Mouse (Mus musculus) erythroblast, embryonic 14.5 days (primary cell): ENCODE measurements around the gene Dnaic2. TPM values are rescaled to one million over a fixed set of nuclear protein-coding genes. Genes with fewer than 3 reads are reported as not detected.

Source experiments
- H3K27me3 ChIP-seq: 2 replicates; pipeline ENCODE4 v1.6.1; 2012; ENCODE audit warnings: inconsistent platforms; ENCODE audit not compliant: control insufficient read depth
- H3K36me3 ChIP-seq: 2 replicates; pipeline ENCODE4 v1.6.1; 2012; ENCODE audit warnings: mild to moderate bottlenecking, inconsistent platforms; ENCODE audit not compliant: control insufficient read depth
- H3K4me1 ChIP-seq: 2 replicates; pipeline ENCODE4 v1.6.1; 2012; ENCODE audit warnings: inconsistent platforms; ENCODE audit not compliant: control insufficient read depth
- H3K4me3 ChIP-seq: replicated peaks from 2 replicates; pipeline ENCODE3; 2012; ENCODE audit warnings: moderate library complexity, mild to moderate bottlenecking, inconsistent platforms
- H3K9me3 ChIP-seq: 2 replicates; pipeline ENCODE4 v1.6.1; 2012; ENCODE audit warnings: low read length, inconsistent platforms, mixed read lengths; ENCODE audit not compliant: control insufficient read depth
- GATA1 ChIP-seq: IDR thresholded peaks from 2 replicates; pipeline ENCODE4 v1.6.1; 2012; ENCODE audit warnings: low read length, inconsistent platforms, mixed read lengths
- TAL1 ChIP-seq: IDR thresholded peaks from 3 replicates; pipeline ENCODE4 v1.6.1; 2012; ENCODE audit warnings: low read length, inconsistent platforms, mixed read lengths
- polyA plus RNA-seq: library from polyadenylated mRNA; stranded (reverse); fragments of >175 nt; gene quantifications from 2 replicates; pipeline ENCODE4 v1.2.3, GENCODE M21; 2012

Gene Dnaic2
- polyA plus RNA-seq, 1 experiment: not detected

DNA sequence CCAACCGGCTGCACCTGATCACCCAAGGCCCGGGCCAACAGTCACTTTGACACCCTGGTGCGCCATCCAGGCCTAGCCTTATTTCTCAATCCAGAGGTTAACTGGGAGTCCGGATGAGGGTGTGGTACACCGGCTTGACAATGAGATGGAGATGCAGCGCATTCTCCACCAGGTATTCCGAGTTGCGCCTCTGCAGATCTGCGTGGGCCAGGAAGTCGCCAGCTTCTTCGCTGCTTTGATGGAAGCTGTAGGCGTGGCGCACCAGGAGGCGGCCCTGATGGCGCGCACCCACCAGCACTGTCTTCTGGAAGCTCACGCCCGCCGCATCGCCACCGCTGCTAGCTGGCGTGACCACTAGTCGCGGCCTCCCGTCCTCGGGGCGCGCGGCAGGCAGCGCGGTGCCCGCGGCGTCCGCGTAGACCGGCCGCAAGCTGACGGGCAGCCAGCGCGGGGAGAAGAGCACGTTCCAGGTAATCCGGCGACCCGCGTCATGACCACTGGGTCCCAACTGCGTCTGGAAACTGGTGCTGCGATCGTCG, 64.2 kb downstream of the Dnaic2 start:
- no peaks in the 10 kb centered on the region; the same call in 1 of the 2 replicates for H3K4me1 ChIP-seq
- TF ChIP-seq TAL1 (no peak), GATA1 (no peak)
- peaks cover 69% of the 10 kb centered on the region for H3K27me3 ChIP-seq
- no peaks in the 10 kb centered on the region for H3K36me3 ChIP-seq
- H3K4me3 ChIP-seq: no peak overlapping the region
- H3K9me3 ChIP-seq: no peaks in the 10 kb centered on the region

DNA sequence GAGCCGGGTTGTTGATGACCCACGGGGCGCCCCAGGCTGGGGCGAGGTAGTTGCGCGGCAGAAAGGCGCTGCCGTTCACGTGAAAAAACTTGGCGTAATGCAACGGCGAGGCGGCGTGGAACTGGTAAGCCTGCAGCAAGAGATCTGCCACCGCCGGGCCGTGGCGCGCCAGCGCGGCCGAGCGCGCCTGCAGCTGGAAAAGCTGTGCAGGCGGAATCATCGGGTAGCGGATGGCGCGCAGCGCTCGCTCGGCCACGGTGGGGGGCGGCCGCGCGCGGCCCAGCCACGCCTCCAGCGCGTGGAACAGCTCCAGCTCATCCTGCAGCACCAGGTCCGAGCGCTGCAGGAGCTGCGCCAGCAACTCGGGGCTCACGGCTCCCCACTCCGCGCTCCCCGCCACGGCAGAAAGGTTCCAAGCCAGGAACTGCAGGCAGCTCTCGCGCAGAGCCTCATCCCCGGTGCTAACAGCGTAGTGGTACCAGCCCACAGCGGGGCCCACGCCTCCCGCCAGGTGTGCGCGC, 64.7 kb downstream of the Dnaic2 start:
- Histone ChIP-seq H3K27me3 (peaks cover 64% of the 10 kb centered on the region), H3K4me3 (no peak overlapping the region), H3K9me3 (no peaks in the 10 kb centered on the region), H3K4me1 (no peaks in the 10 kb centered on the region; the same call in 1 of the 2 replicates), H3K36me3 (no peaks in the 10 kb centered on the region)
- TF ChIP-seq TAL1 (no peak), GATA1 (no peak)

DNA sequence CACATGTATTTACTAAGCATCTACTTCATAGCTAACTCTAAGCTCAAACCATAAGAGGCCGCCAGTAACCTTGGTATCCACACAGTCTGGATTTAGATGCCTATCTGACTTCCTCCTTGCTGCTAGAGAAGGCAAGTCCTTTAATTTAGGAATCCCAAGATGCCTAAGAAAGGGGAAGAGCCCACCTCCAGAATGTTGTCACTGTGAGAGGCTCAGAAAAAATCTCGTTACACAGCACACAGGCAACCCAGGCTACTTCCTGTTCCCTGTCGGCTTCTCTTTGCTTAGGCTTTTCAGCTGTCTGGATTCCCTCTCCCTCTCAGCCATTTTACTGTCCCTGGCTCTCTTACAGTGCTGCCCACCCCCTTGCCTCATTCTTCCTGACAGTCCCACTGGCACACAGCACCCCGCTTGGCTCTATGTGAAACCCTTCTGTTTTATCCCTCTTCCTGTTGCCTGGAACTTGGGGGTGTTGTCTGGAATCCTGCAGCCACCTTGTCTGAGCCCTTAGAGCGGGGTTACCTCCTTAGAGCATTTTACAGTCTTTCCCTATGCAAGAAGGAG, 65.8 kb downstream of the Dnaic2 start:
- Histone ChIP-seq H3K9me3 (no peaks in the 10 kb centered on the region), H3K4me3 (no peak overlapping the region), H3K36me3 (no peaks in the 10 kb centered on the region), H3K4me1 (no peaks in the 10 kb centered on the region; the same call in 1 of the 2 replicates), H3K27me3 (peaks cover 54% of the 10 kb centered on the region)
- TF ChIP-seq GATA1: no peak
- no peak for TF ChIP-seq TAL1

DNA sequence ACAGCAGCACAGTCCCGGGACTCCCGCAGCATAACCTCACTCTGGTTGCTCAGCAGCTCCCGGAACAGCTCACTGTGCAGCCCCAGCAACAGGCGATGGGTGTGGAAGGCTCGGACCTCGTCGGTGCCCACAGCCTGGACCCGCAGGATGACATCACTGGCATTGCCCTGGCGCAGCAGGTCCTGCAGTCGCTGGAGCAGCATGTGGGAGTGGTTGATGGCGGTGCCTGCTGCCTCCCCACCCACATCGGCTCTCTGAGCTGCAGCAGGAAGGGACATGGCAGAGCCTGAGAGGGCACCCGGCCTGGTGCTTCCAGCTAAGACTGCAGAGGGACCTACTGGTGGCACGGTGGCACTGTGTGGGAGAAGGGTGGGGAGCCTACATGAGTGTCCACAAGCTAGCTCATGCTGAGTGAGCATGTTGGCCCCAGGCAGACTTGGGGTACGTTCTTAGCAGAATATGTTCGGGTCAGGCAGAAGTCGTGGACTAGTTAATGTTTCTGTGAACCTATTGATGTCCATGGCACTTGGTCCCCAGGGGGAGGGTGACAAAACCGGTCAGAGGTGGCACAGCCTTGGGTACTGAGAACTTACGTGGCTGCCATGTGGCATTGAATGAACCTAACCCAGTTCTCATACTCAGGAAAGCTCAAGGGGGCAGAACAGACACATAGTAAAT, 66.8 kb downstream of the Dnaic2 start:
- no peaks in the 10 kb centered on the region for H3K9me3 ChIP-seq
- H3K36me3 ChIP-seq: no peaks in the 10 kb centered on the region
- peaks cover 50% of the 10 kb centered on the region for H3K27me3 ChIP-seq
- H3K4me1 ChIP-seq: no peaks in the 10 kb centered on the region; the same call in 1 of the 2 replicates
- TF ChIP-seq TAL1 (no peak), GATA1 (no peak)
- no peak overlapping the region for H3K4me3 ChIP-seq

DNA sequence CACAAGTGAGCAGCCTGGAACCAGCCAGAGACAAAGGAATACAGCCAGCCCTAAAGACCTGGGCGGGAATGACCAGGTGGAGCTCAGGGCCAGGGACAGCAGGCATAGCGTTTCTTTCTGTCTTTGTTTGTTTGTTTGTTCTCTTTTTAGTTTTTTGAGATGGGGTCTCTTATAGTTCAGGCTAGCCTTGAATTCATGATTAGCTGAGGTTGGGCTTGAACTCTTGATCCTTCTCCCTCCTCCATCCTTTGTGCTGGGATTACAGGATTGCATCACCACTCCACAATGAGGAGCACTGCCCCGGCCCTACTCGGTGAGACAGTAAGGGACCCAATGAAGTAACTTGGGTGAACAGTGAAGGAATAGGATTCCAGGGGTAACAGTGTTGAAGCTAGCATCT, 67.5 kb downstream of the Dnaic2 start:
- no peaks in the 10 kb centered on the region for H3K36me3 ChIP-seq
- H3K9me3 ChIP-seq: no peaks in the 10 kb centered on the region
- no peak for TF ChIP-seq GATA1
- TF ChIP-seq TAL1: no peak
- no peaks in the 10 kb centered on the region; the same call in 1 of the 2 replicates for H3K4me1 ChIP-seq
- peaks cover 44% of the 10 kb centered on the region for H3K27me3 ChIP-seq
- H3K4me3 ChIP-seq: no peak overlapping the region

DNA sequence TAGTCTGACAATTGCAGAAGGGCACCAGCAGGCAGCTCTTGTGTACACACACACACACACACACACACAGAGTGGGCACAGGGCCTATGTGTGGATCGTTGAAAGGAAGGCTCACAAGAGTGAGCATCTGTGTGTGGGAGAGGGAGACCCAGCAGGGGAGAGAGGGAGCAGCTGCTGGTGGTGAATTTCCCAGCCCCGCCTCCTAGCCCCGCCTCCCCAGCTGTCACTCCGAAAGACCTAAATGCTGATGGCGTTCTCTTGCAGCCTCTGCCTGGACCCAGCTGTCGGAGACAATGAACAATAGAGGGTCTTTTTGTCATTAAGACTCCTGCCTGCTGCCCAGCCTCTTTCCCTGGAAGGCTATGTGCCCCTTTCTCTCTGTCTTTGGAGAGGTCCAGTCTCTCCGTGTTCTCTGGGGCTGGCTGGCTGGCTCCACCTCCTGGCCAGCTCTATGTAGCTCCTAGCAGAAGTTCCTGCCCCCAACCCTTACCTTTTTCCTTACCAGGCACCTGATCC, 68.1 kb downstream of the Dnaic2 start:
- H3K27me3 ChIP-seq: peaks cover 38% of the 10 kb centered on the region
- no peaks in the 10 kb centered on the region; the same call in 1 of the 2 replicates for H3K4me1 ChIP-seq
- H3K36me3 ChIP-seq: no peaks in the 10 kb centered on the region
- H3K9me3 ChIP-seq: no peaks in the 10 kb centered on the region
- no peak overlapping the region for H3K4me3 ChIP-seq
- no peak for TF ChIP-seq GATA1
- no peak for TF ChIP-seq TAL1

DNA sequence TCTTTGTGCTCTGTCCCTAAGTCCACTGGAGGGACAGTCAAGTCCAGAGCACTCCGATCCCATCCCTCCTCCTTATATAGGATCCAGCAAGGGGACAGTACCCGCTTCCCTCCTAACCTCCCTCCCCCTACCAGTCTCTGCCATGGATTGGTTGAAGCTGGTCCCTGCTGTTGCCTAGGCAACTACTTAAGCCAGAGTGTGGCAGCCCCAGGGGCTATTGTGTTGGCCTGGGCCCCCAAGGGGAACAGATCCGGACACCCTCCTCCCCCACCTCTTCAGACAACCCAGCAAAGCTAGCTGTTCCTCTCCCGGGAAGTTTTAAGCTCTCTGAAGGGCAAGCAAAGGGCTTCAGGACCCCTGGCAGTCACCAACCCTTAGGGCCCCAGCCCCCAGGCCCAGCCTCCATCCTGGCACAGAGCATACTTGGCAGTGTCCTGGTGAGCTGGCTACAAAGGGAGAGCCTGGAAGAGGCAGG, 68.7 kb downstream of the Dnaic2 start, which contains the start of gene Btbd17:
Btbd17 (minus strand) TSS at position 98 of the 475 bp plus-strand sequence.
- H3K4me3 ChIP-seq: no peak within 1 kb of the TSS
- no peaks in the 10 kb centered on the region; the same call in 1 of the 2 replicates for H3K4me1 ChIP-seq
- TF ChIP-seq TAL1: no peak
- TF ChIP-seq GATA1: no peak
- H3K9me3 ChIP-seq: no peaks in the 10 kb centered on the region
- no peaks in the 10 kb centered on the region for H3K36me3 ChIP-seq
- peaks cover 32% of the 10 kb centered on the region for H3K27me3 ChIP-seq

DNA sequence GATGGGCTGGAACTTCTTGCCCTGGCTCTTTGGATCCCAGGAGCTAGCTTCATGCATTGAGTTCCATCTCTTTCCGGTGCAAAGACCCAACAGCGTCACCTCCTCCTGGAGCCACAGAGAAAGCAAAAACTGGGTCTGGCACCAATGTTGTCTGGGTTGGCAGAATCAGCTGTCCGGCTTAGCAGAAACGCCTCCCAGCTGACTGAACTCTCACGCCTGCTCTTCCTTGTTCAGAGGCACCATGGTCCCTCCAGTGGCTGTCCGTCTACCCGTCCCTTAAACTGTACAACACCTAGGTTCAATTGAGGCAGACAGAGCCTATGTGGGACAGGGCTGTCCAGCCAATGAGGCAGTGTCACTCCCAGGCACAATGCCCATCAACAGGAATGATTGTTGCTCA, 70.0 kb downstream of the Dnaic2 start:
- no peak for TF ChIP-seq GATA1

DNA sequence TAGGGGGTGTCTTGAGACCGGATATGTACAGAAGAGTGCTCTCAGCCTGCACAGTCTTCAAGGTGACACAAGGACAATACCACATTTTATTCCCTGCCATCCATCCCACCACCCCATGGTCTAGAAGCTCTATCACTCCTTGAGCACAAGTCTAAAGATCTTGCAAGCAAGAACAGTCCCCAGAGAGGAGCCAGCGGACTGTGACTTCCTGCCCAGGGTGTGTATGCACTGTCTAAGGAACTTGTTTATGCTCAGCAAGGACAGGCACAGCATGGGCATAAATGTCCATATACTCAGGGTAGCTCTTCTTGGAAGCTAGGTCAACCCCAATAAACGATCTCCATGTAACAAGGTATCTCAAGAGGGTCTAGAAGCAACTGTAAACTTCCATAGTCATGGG, 70.8 kb downstream of the Dnaic2 start:
- Histone ChIP-seq H3K27me3 (peaks cover 11% of the 10 kb centered on the region), H3K4me3 (no peak overlapping the region), H3K9me3 (no peaks in the 10 kb centered on the region), H3K36me3 (no peaks in the 10 kb centered on the region), H3K4me1 (no peaks in the 10 kb centered on the region; the same call in 1 of the 2 replicates)
- TF ChIP-seq GATA1: no peak

More for the DNA sequence above, 70.0 kb downstream of the Dnaic2 start:
- Histone ChIP-seq H3K4me3 (no peak overlapping the region), H3K27me3 (peaks cover 19% of the 10 kb centered on the region), H3K9me3 (no peaks in the 10 kb centered on the region), H3K4me1 (no peaks in the 10 kb centered on the region; the same call in 1 of the 2 replicates), H3K36me3 (no peaks in the 10 kb centered on the region)
